Mouse (Mus musculus): ENCODE measurements at regions not wholly inside any gene's neighbourhood (a gene's known extent, or its start where the extent isn't known, plus 50 kb on each side); places are given as distances from the start of the nearest gene placed in this dataset.

- in situ Hi-C loops (cut with MboI; ENCODE audit: low sequenced_read_pairs in 2 of 2, unreplicated experiment in 2 of 2): no loop called here
- H3K27ac ChIP-seq (ENCODE audit: insufficient read depth, low read depth, low read length, poor library complexity, severe bottlenecking): no peak overlapping the region
- no peak for DNase-seq (ENCODE audit: low read depth, low spot score)
These were observed 184.5 kb upstream of the Cpeb2 start for GRCm38 (mm10) chr5:43048196-43049050.

DNA sequence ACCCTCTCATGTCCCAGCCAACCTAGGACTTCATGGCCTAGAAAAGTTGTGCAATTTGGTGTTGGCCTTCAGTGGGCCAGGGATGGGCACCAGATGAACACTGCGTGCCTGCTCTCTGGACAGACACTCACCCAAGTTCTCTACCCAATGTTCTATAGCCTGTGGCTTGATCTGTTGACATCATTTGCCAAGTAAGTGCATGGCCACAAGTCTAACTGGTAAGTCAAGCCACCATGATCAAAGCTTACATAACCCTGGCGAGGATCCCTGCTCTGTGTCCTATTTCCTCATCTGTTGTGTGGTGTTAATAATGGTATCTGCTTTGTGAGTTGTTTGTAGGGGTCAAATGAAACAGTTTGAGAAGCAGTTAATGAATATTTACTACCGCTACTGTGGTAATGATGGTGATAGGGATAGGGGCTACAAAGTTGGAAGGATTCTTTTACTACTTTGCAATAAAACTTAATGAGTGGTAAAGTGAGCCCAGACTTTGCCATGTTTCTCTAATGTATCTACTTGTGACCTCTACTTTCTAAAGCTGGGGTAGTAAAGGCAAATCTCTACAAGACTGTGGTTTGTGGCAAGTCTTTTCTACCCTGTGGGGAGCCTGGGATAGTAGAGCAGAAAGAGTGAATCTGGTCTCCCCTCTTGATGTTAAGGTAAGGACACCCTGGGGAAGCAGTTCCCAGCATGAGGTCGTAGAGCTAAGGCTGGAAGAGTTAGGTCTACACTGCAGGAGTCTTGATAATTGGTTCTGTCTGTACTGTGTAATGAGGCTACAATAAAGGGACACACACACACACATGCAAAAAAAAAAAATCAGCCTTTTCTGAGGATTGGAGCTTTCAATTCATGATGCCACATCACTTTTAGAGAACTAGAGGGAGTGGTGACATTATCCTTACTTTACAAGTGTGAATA, 183.3 kb upstream of the Cpeb2 start:
- Histone ChIP-seq H3K36me3 (ENCODE audit: control insufficient read depth, insufficient read depth, low read length, poor library complexity, severe bottlenecking) (no peaks in the 10 kb centered on the region), H3K4me1 (ENCODE audit: control insufficient read depth in 2 of 2, insufficient read depth in 2 of 2, low read length in 2 of 2, poor library complexity in 1 of 2) (no peaks in the 10 kb centered on the region), H3K4me3 (ENCODE audit: insufficient read depth in 1 of 2, low read depth in 1 of 2, low read length in 2 of 2, poor library complexity in 1 of 2, severe bottlenecking in 1 of 2) (no peak overlapping the region), H3K27ac (ENCODE audit: insufficient read depth, low read depth, low read length, poor library complexity, severe bottlenecking) (no peak overlapping the region), H3K9ac (ENCODE audit: insufficient read depth, low read depth, low read length, poor library complexity, severe bottlenecking) (no peak overlapping the region), H3K9me3 (ENCODE audit: control insufficient read depth, insufficient read depth, low read depth, low read length) (no peaks in the 10 kb centered on the region)
- no peak for TF ChIP-seq ZNF384 (IDR thresholded peaks at IDR 0.05; ENCODE audit: low read depth, low read length)
- TF ChIP-seq CHD2 (IDR thresholded peaks at IDR 0.05; ENCODE audit: low read depth, low read length): no peak
- no peak for TF ChIP-seq ZC3H11A (IDR thresholded peaks at IDR 0.05; ENCODE audit: borderline replicate concordance, low read depth, low read length)
- no peak for TF ChIP-seq HCFC1 (IDR thresholded peaks at IDR 0.05; ENCODE audit: borderline replicate concordance, insufficient read depth, low read length)
- no peak for TF ChIP-seq MAFK (IDR thresholded peaks at IDR 0.05; ENCODE audit: insufficient read depth, low read depth, low read length)
- DNase-seq (ENCODE audit: low read depth, low spot score): no peak
- in situ Hi-C loops (cut with MboI; ENCODE audit: low sequenced_read_pairs in 2 of 2, unreplicated experiment in 2 of 2): no loop called here

More at GRCm38 (mm10) chr5:43048196-43049050, 184.5 kb upstream of the Cpeb2 start:
- no peak overlapping the region for H3K9ac ChIP-seq (ENCODE audit: insufficient read depth, low read depth, low read length, poor library complexity, severe bottlenecking)
- no peaks in the 10 kb centered on the region for H3K36me3 ChIP-seq (ENCODE audit: control insufficient read depth, insufficient read depth, low read length, poor library complexity, severe bottlenecking)
- H3K4me3 ChIP-seq (ENCODE audit: insufficient read depth in 1 of 2, low read depth in 1 of 2, low read length in 2 of 2, poor library complexity in 1 of 2, severe bottlenecking in 1 of 2): no peak overlapping the region
- TF ChIP-seq CHD2 (IDR thresholded peaks at IDR 0.05; ENCODE audit: low read depth, low read length): no peak
- no peak for TF ChIP-seq ZNF384 (IDR thresholded peaks at IDR 0.05; ENCODE audit: low read depth, low read length)
- no peak for TF ChIP-seq MAFK (IDR thresholded peaks at IDR 0.05; ENCODE audit: insufficient read depth, low read depth, low read length)
- TF ChIP-seq HCFC1 (IDR thresholded peaks at IDR 0.05; ENCODE audit: borderline replicate concordance, insufficient read depth, low read length): no peak
- TF ChIP-seq ZC3H11A (IDR thresholded peaks at IDR 0.05; ENCODE audit: borderline replicate concordance, low read depth, low read length): no peak
- H3K4me1 ChIP-seq (ENCODE audit: control insufficient read depth in 2 of 2, insufficient read depth in 2 of 2, low read length in 2 of 2, poor library complexity in 1 of 2): no peaks in the 10 kb centered on the region
- H3K9me3 ChIP-seq (ENCODE audit: control insufficient read depth, insufficient read depth, low read depth, low read length): no peaks in the 10 kb centered on the region

DNA sequence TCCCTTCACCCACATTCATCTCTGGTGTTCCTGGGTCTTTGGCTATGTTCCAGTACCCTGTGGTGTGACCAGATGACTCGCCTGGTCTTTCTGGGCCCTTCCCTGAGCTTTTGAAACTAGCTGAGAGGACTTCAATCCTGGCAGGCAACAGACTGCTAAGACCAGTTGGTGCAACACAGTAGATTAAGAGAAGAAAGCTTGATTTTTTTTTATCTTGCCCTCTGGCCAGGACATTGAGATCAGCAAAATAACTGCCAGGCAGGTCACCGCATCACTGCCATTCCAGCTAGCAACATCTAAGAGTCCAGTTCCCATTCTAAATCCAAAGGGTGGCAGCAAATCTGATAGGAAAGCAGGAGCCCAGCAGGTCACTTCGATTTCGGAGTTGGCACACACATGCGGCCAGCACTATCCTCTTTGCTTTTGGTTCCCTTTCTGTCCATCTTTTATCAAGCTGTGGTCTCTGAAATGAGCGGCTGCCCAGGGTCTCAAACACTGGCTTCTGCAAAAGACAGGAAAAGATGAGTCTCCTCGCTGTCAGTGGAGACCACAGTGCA, 181.9 kb upstream of the Cpeb2 start:
- DNase-seq (ENCODE audit: low read depth, low spot score): no peak
- no peaks in the 10 kb centered on the region for H3K9me3 ChIP-seq (ENCODE audit: control insufficient read depth, insufficient read depth, low read depth, low read length)
- no peak overlapping the region for H3K27ac ChIP-seq (ENCODE audit: insufficient read depth, low read depth, low read length, poor library complexity, severe bottlenecking)
- H3K4me3 ChIP-seq (ENCODE audit: insufficient read depth in 1 of 2, low read depth in 1 of 2, low read length in 2 of 2, poor library complexity in 1 of 2, severe bottlenecking in 1 of 2): no peak overlapping the region
- H3K9ac ChIP-seq (ENCODE audit: insufficient read depth, low read depth, low read length, poor library complexity, severe bottlenecking): no peak overlapping the region
- no peaks in the 10 kb centered on the region for H3K36me3 ChIP-seq (ENCODE audit: control insufficient read depth, insufficient read depth, low read length, poor library complexity, severe bottlenecking)
- TF ChIP-seq ZNF384 (IDR thresholded peaks at IDR 0.05; ENCODE audit: low read depth, low read length) (no peak), ZC3H11A (IDR thresholded peaks at IDR 0.05; ENCODE audit: borderline replicate concordance, low read depth, low read length) (no peak), MAFK (IDR thresholded peaks at IDR 0.05; ENCODE audit: insufficient read depth, low read depth, low read length) (no peak), HCFC1 (IDR thresholded peaks at IDR 0.05; ENCODE audit: borderline replicate concordance, insufficient read depth, low read length) (no peak), CHD2 (IDR thresholded peaks at IDR 0.05; ENCODE audit: low read depth, low read length) (no peak)
- no peaks in the 10 kb centered on the region for H3K4me1 ChIP-seq (ENCODE audit: control insufficient read depth in 2 of 2, insufficient read depth in 2 of 2, low read length in 2 of 2, poor library complexity in 1 of 2)
- in situ Hi-C loops (cut with MboI; ENCODE audit: low sequenced_read_pairs in 2 of 2, unreplicated experiment in 2 of 2): no loop called here

GRCm38 (mm10) chr5:43052668-43053067, 180.3 kb upstream of the Cpeb2 start:
- Histone ChIP-seq H3K4me3 (ENCODE audit: insufficient read depth in 1 of 2, low read depth in 1 of 2, low read length in 2 of 2, poor library complexity in 1 of 2, severe bottlenecking in 1 of 2) (no peak overlapping the region), H3K27ac (ENCODE audit: insufficient read depth, low read depth, low read length, poor library complexity, severe bottlenecking) (no peak overlapping the region), H3K9ac (ENCODE audit: insufficient read depth, low read depth, low read length, poor library complexity, severe bottlenecking) (no peak overlapping the region), H3K9me3 (ENCODE audit: control insufficient read depth, insufficient read depth, low read depth, low read length) (no peaks in the 10 kb centered on the region), H3K4me1 (ENCODE audit: control insufficient read depth in 2 of 2, insufficient read depth in 2 of 2, low read length in 2 of 2, poor library complexity in 1 of 2) (no peaks in the 10 kb centered on the region), H3K36me3 (ENCODE audit: control insufficient read depth, insufficient read depth, low read length, poor library complexity, severe bottlenecking) (no peaks in the 10 kb centered on the region)
- in situ Hi-C loops (cut with MboI; ENCODE audit: low sequenced_read_pairs in 2 of 2, unreplicated experiment in 2 of 2): no loop called here
- TF ChIP-seq MAFK (IDR thresholded peaks at IDR 0.05; ENCODE audit: insufficient read depth, low read depth, low read length) (no peak), CHD2 (IDR thresholded peaks at IDR 0.05; ENCODE audit: low read depth, low read length) (no peak), HCFC1 (IDR thresholded peaks at IDR 0.05; ENCODE audit: borderline replicate concordance, insufficient read depth, low read length) (no peak), ZC3H11A (IDR thresholded peaks at IDR 0.05; ENCODE audit: borderline replicate concordance, low read depth, low read length) (no peak), ZNF384 (IDR thresholded peaks at IDR 0.05; ENCODE audit: low read depth, low read length) (no peak)
- no peak for DNase-seq (ENCODE audit: low read depth, low spot score)

Measured in ES-E14 (cell line).